Mouse (Mus musculus) cerebellum, adult (tissue): ENCODE measurements around the gene Nphp3.
A peak's percentile ranks its signal among the peaks of the same experiment; 100 is the strongest.

Experiments
- ATAC-seq: cut with Nextera tagmentation; 2 replicates; pipeline ENCODE4 v1.9.2; 2017; ENCODE audit warnings: mild to moderate bottlenecking, moderate library complexity, mixed read lengths; ENCODE audit not compliant: insufficient number of reproducible peaks, low FRiP score, low TSS enrichment

Gene Nphp3

GRCm38 (mm10) chr9:104001921-104002859 lies at the start of gene Nphp3:
Gene Nphp3, plus strand, starts transcription at chr9:104002544.
- peak; percentile 94 for ATAC-seq

- ATAC-seq: no peak
These were observed 43.6 kb upstream of the Nphp3 start for GRCm38 (mm10) chr9:103958722-103959121.

GRCm38 (mm10) chr9:103959989-103960388 lies 42.4 kb upstream of the Nphp3 start:
- ATAC-seq: no peak

- no peak for ATAC-seq
These were observed 5.8 kb upstream of the Nphp3 start for GRCm38 (mm10) chr9:103996496-103996895.

GRCm38 (mm10) chr9:104000601-104001000 lies 1.7 kb upstream of the Nphp3 start:
- ATAC-seq: no peak

- peak; percentile 65 for ATAC-seq
These were observed 578 bp downstream of the Nphp3 start for GRCm38 (mm10) chr9:104002913-104003330.

GRCm38 (mm10) chr9:104014526-104014925 lies 12.2 kb downstream of the Nphp3 start:
- no peak for ATAC-seq

- no peak for ATAC-seq
These were observed 18.7 kb downstream of the Nphp3 start for GRCm38 (mm10) chr9:104021026-104021425.

GRCm38 (mm10) chr9:104027186-104027585 lies 24.8 kb downstream of the Nphp3 start:
- ATAC-seq: no peak

- ATAC-seq: no peak
These were observed 27.5 kb downstream of the Nphp3 start for GRCm38 (mm10) chr9:104029861-104030260.

GRCm38 (mm10) chr9:104034231-104034630 lies 31.9 kb downstream of the Nphp3 start:
- no peak for ATAC-seq

- no peak for ATAC-seq
These were observed 32.4 kb downstream of the Nphp3 start for GRCm38 (mm10) chr9:104034718-104035117.

- no peak for ATAC-seq
These were observed 33.1 kb downstream of the Nphp3 start for GRCm38 (mm10) chr9:104035261-104036015.

GRCm38 (mm10) chr9:104038266-104038665 lies 35.9 kb downstream of the Nphp3 start:
- ATAC-seq: no peak

GRCm38 (mm10) chr9:104039031-104039695 lies 36.8 kb downstream of the Nphp3 start:
- no peak for ATAC-seq

- no peak for ATAC-seq
These were observed 37.4 kb downstream of the Nphp3 start for GRCm38 (mm10) chr9:104039742-104040141.

GRCm38 (mm10) chr9:104040362-104040761 lies 38.0 kb downstream of the Nphp3 start, which contains the start of gene Gm28305:
Gene Gm28305, plus strand, starts transcription at chr9:104040662.
- no peak for ATAC-seq

- ATAC-seq: no peak
These were observed 41.3 kb downstream of the Nphp3 start for GRCm38 (mm10) chr9:104043676-104044075.

- ATAC-seq: no peak
These were observed 48.7 kb downstream of the Nphp3 start for GRCm38 (mm10) chr9:104051028-104051427.

GRCm38 (mm10) chr9:104062430-104063243 lies 60.3 kb downstream of the Nphp3 start, which contains the start of gene Uba5:
Gene Uba5, minus strand, starts transcription at chr9:104063134.
- ATAC-seq: peak; percentile 57; the same call in 1 of the 2 replicates
